Mouse (Mus musculus) forebrain, embryonic 13.5 days (tissue): ENCODE measurements around the gene Ear2. TPM values are rescaled to one million over a fixed set of nuclear protein-coding genes. Genes with fewer than 3 reads are reported as not detected.
"Not testable (repeated sequence)": the region's sequence is repeated elsewhere in the genome, so short reads cannot be mapped to it uniquely, and the experiment has no call there.

Source experiments
- ATAC-seq: fragments of 200-750 bp; cut with Nextera tagmentation; 2 replicates; pipeline ENCODE4 v1.8.0; 2017
- H3K27ac ChIP-seq: fragments of 300-500 bp; sonication (generic); 2 replicates; pipeline ENCODE4 v1.5.1; 2015; ENCODE audit warnings: inconsistent platforms, mild to moderate bottlenecking, moderate library complexity
- H3K27me3 ChIP-seq: fragments of 300-500 bp; sonication (generic); 2 replicates; pipeline ENCODE4 v1.6.1; 2015; ENCODE audit warnings: mild to moderate bottlenecking, inconsistent platforms
- H3K36me3 ChIP-seq: fragments of 300-500 bp; sonication (generic); 2 replicates; pipeline ENCODE4 v1.6.1; 2015; ENCODE audit warnings: mild to moderate bottlenecking, inconsistent platforms; ENCODE audit not compliant: poor library complexity, severe bottlenecking
- H3K4me1 ChIP-seq: fragments of 300-500 bp; sonication (generic); 2 replicates; pipeline ENCODE4 v1.6.1; 2015; ENCODE audit warnings: inconsistent platforms
- H3K4me2 ChIP-seq: fragments of 300-500 bp; sonication (generic); 2 replicates; pipeline ENCODE4 v1.6.1; 2015; ENCODE audit warnings: inconsistent platforms, mild to moderate bottlenecking, moderate library complexity
- H3K4me3 ChIP-seq: fragments of 300-500 bp; sonication (generic); 2 replicates; pipeline ENCODE4 v1.5.1; 2015; ENCODE audit warnings: mild to moderate bottlenecking, inconsistent platforms
- H3K9ac ChIP-seq: fragments of 300-500 bp; sonication (generic); 2 replicates; pipeline ENCODE4 v1.6.1; 2015; ENCODE audit warnings: mild to moderate bottlenecking, inconsistent platforms
- H3K9me3 ChIP-seq: fragments of 300-500 bp; sonication (generic); replicated peaks from 2 replicates; pipeline ENCODE4 v1.6.1; 2016; ENCODE audit warnings: inconsistent platforms
- WGBS: fragments of 180-500 bp; shearing (Covaris S2); methylation state at CpG from one replicate; pipeline ENCODE4 v1.1.7; 2015; 5-methylcytosine and 5-hydroxymethylcytosine counted together
- polyA plus RNA-seq: library from polyadenylated mRNA; unstranded; fragments of >200 nt; fragmentation: Nextera tagmentation; extraction: Ambion mirVana; gene quantifications from 2 replicates; pipeline ENCODE4 v1.2.1, GENCODE M21; 2015

Ear2 gene
- not detected in 2 replicates for polyA plus RNA-seq

DNA sequence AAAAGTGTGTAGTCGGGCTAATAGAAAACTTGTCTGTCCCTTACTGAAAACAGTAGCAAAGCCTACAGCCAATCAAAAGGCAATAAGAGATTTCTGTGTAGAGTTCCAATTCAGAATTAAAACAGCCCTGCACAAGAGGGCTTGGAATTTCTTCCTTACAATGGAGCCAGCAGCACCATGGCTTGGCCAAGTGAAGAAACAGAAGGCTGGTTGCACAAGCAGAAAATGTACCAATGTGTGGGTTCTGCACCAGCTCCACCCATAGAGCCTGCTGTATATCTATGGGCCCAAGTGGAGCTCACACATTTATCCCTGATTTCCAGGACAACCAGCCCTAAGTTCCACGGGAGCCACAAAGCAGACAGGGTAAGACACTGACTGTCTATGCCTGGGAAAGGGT is at the start of gene Ear2:
Ear2 (plus strand) TSS at position 301 of the 400 bp plus-strand sequence.
- WGBS, result 85% methylated on average over 2 of the region's 2 CpGs
- not testable (repeated sequence) for H3K27me3 ChIP-seq, H3K36me3 ChIP-seq, ATAC-seq, H3K27ac ChIP-seq, H3K4me3 ChIP-seq, H3K9ac ChIP-seq, H3K4me1 ChIP-seq, H3K9me3 ChIP-seq, H3K4me2 ChIP-seq

GRCm38 (mm10) chr14:44067879-44068278 is 34.6 kb upstream of the Ear2 start:
- H3K27ac ChIP-seq, H3K9ac ChIP-seq, H3K27me3 ChIP-seq, ATAC-seq, H3K4me3 ChIP-seq, H3K4me2 ChIP-seq, H3K4me1 ChIP-seq, H3K36me3 ChIP-seq, H3K9me3 ChIP-seq: not testable (repeated sequence)
- whole genome bisulfite sequencing, result 71% methylated on average over 1 of the region's 1 CpGs

DNA sequence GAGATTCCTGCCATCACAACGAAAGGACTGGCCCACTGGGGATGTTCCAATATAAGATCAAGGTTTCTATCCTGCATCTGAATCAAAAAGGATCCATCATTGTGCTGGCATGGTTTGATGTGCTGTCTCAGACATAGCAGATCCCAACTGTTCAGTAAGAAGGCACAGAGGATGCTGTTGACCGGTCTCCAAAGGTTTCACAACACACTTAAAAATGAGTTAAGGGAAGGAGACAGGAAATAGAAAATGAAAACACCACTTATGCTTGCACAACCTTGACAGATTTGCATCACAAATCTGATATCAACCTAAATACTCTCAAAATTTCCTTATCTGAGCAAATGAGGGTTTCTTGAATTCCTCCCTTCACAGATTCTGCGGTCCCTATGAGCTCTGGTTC is 31.9 kb upstream of the Ear2 start:
- H3K9me3 ChIP-seq, H3K4me1 ChIP-seq, H3K27ac ChIP-seq, H3K27me3 ChIP-seq, H3K36me3 ChIP-seq, H3K4me3 ChIP-seq, H3K4me2 ChIP-seq, ATAC-seq, H3K9ac ChIP-seq: not testable (repeated sequence)
- 82% methylated on average over 1 of the region's 3 CpGs for WGBS

- not testable (repeated sequence) for H3K9me3 ChIP-seq, H3K36me3 ChIP-seq, H3K4me1 ChIP-seq, H3K27me3 ChIP-seq, H3K4me2 ChIP-seq, H3K4me3 ChIP-seq, ATAC-seq, H3K27ac ChIP-seq, H3K9ac ChIP-seq
- WGBS, result 72% methylated on average over 5 of the region's 5 CpGs
Observed at GRCm38 (mm10) chr14:44077785-44078341, 24.6 kb upstream of the Ear2 start.

DNA sequence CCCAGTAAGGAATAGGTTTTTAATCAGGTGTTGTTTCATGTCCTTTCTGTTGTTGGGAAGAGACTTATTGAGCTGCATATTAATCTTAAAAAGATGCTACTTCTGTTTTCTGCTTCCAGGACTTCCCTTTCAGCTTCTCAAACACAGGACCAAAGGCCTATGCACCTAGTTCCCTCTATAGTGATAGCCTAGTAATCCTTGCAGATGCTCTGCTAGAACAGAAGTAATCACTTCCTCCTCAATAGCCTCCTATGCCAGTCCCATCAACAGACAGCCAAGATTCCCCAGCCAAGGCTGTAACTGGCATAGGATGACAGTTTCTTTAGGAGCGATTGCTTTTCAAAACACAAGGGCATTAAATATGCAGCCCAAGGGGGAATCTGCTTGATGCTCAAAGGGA is 15.9 kb upstream of the Ear2 start:
- H3K27ac ChIP-seq, H3K36me3 ChIP-seq, H3K4me3 ChIP-seq, H3K4me1 ChIP-seq, H3K9ac ChIP-seq, H3K27me3 ChIP-seq, ATAC-seq, H3K9me3 ChIP-seq, H3K4me2 ChIP-seq: not testable (repeated sequence)
- WGBS, result 86% methylated on average over 1 of the region's 1 CpGs

DNA sequence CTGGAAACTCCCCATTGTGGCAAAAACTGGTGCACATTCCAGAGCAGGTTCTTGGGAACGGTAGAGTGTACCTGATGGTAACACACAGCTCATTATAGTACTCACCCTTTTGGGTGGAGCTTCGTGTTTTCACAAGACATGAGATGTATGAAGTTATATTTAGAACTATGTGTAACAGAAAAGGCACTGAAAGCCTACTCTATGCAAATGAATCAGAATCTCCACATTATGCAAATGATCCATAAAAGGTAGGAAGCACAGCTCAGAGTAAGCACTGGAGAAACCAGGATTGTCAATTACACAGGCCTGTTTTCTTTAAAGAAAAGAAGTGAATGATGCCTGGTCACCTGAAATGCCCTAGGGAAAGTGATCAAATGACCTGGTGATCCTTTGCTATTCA is 14.9 kb upstream of the Ear2 start:
- H3K4me1 ChIP-seq, H3K27ac ChIP-seq, H3K4me3 ChIP-seq, H3K27me3 ChIP-seq, H3K9ac ChIP-seq, H3K36me3 ChIP-seq, ATAC-seq, H3K9me3 ChIP-seq, H3K4me2 ChIP-seq: not testable (repeated sequence)
- 88% methylated on average over 2 of the region's 2 CpGs for WGBS

DNA sequence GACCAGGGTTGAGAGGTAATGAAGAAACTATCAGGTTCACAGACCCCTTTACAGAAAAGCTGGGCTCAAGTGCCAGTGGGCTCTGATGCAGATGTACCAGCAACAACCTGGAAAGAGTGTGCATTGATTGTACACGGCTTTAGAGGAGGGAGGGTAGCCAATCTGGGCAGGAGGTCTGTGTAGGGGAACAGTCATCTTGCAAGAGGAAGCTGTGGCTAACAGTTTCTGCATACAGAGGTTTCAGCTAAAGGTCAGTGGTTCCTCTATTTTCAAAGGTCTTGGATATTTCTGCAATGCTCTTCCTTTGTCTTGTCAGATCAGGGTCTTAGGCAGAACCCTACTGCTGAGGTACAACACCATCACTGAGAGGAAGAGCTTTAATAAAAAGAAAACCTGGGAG is 10.9 kb upstream of the Ear2 start:
- 81% methylated on average over 1 of the region's 1 CpGs for WGBS
- not testable (repeated sequence) for H3K27ac ChIP-seq, H3K27me3 ChIP-seq, H3K36me3 ChIP-seq, H3K4me1 ChIP-seq, H3K4me2 ChIP-seq, H3K4me3 ChIP-seq, H3K9ac ChIP-seq, H3K9me3 ChIP-seq, ATAC-seq

GRCm38 (mm10) chr14:44094445-44094844 is 8.0 kb upstream of the Ear2 start:
- not testable (repeated sequence) for H3K4me2 ChIP-seq, H3K9me3 ChIP-seq, H3K27ac ChIP-seq, H3K4me3 ChIP-seq, H3K27me3 ChIP-seq, H3K9ac ChIP-seq, H3K4me1 ChIP-seq, H3K36me3 ChIP-seq, ATAC-seq
- WGBS, result 78% methylated on average over 5 of the region's 5 CpGs

DNA sequence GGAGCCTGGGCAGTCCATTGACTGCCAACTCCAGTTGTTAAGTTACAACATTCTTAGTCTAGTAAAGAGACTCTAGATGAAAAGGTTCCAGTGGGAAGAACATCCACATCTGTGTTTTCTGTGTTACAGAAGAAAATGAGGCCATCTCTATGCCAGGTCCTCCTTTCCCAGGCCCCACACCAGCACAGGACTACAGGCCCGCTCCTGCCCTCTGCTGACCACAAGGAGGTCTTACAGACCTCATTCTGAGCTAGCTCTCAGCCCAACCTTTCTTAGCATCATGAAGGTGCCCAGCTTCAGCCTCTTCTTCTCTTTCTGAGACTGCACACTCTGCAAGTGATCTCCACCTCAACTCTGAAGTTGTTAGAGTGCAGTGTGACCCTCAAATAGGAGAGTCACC is 2.4 kb upstream of the Ear2 start:
- H3K4me3 ChIP-seq, H3K4me1 ChIP-seq, H3K27ac ChIP-seq, H3K9ac ChIP-seq, H3K27me3 ChIP-seq, H3K9me3 ChIP-seq, H3K36me3 ChIP-seq, H3K4me2 ChIP-seq, ATAC-seq: not testable (repeated sequence)
- WGBS, result no CpG with 5 or more reads among the region's 1 CpGs

DNA sequence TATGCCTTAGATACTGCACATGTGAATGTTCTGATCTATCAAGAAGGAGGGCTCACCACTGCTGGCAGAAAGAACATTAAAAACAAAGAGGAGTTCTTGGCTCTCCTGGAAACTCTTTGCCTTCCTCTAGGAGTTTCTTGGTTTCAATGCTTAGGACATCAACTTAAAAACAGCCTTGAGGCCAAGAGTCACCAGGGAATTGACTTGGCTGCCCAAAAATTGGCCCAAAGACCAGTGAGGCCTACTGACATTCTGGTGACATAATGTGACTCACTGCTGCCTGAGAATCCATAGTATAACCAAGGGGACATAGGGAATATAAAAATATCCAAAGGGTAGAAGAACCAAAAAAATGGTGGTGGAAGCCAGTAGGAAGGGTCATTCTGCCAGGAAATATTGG is 8.5 kb downstream of the Ear2 start:
- Histone ChIP-seq H3K4me2 (no peak overlapping the region), H3K9me3 (no peaks in the 10 kb centered on the region), H3K4me3 (no peak overlapping the region), H3K36me3 (no peaks in the 10 kb centered on the region), H3K9ac (no peak overlapping the region), H3K27me3 (no peaks in the 10 kb centered on the region), H3K27ac (no peak overlapping the region), H3K4me1 (no peaks in the 10 kb centered on the region)
- ATAC-seq, result no peak

DNA sequence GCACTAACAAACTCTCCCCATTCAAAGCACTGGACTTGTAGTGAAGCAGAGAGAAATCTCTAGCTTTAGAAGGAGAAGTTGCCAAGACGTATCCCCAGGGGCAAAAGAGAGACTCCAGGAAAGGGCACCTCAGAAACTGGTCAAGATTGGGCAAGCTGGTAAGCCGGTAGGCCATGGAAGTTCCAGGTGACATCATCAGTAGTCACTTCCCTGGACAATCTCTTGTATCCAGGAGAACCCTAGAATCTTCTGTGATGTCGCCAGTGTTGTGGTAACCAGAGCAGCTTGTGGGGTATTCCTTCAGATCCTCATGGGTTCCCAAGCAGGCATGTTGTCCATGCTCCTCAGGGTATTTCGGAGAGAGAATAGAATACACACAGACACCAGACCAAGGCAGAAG is 21.1 kb downstream of the Ear2 start, which contains the start of gene Gm3327:
Gm3327 (plus strand) TSS at position 301 of the 400 bp plus-strand sequence.
- ATAC-seq, H3K9me3 ChIP-seq, H3K9ac ChIP-seq, H3K36me3 ChIP-seq, H3K4me3 ChIP-seq, H3K27me3 ChIP-seq, H3K4me2 ChIP-seq, H3K4me1 ChIP-seq, H3K27ac ChIP-seq: not testable (repeated sequence)
- WGBS, result 85% methylated on average over 3 of the region's 4 CpGs
